Mouse (Mus musculus): ENCODE data around the gene Olfr390.

Olfr390 gene

GRCm38 (mm10) chr11:73782664-73783063 lies at the start of gene Olfr390:
Gene Olfr390, plus strand, starts transcription at chr11:73782964.
- no peak for DNase-seq (ENCODE audit: low spot score in 2 of 2)

GRCm38 (mm10) chr11:73759115-73759514 lies 23.6 kb upstream of the Olfr390 start:
- no peak for DNase-seq (ENCODE audit: low spot score in 2 of 2)

GRCm38 (mm10) chr11:73780613-73781012 lies 2.2 kb upstream of the Olfr390 start, which contains the start of gene Olfr389:
Gene Olfr389, minus strand, starts transcription at chr11:73780713.
- no peak for DNase-seq (ENCODE audit: low spot score in 2 of 2)

- DNase-seq (ENCODE audit: low spot score in 2 of 2), result no peak
Observed at GRCm38 (mm10) chr11:73802952-73803351, 20.2 kb downstream of the Olfr390 start, which contains the start of gene Olfr391-ps. Gene Olfr391-ps, minus strand, starts transcription at chr11:73803052.

- no peak for DNase-seq (ENCODE audit: low spot score in 2 of 2)
Observed at GRCm38 (mm10) chr11:73816949-73817348, 34.2 kb downstream of the Olfr390 start, which contains the start of gene Olfr392. Gene Olfr392, minus strand, starts transcription at chr11:73817049.
